Mouse (Mus musculus) hindbrain, embryonic 12.5 days (tissue): ENCODE data around the gene Nek10. TPM values are rescaled to one million over a fixed set of nuclear protein-coding genes. Genes with fewer than 3 reads are reported as not detected.

ENCODE experiments used
- ATAC-seq: fragments of 200-750 bp; cut with Nextera tagmentation; 2 replicates; pipeline ENCODE4 v1.8.0; 2017; ENCODE audit warnings: moderate TSS enrichment; ENCODE audit not compliant: low FRiP score
- H3K27ac ChIP-seq: fragments of 300-500 bp; sonication (generic); 2 replicates; pipeline ENCODE4 v1.5.1; 2016; ENCODE audit warnings: mild to moderate bottlenecking
- H3K27me3 ChIP-seq: fragments of 300-500 bp; sonication (generic); 2 replicates; pipeline ENCODE4 v1.6.1; 2016; ENCODE audit warnings: mild to moderate bottlenecking
- H3K36me3 ChIP-seq: fragments of 300-500 bp; sonication (generic); 2 replicates; pipeline ENCODE4 v1.6.1; 2016; ENCODE audit warnings: mild to moderate bottlenecking
- H3K4me1 ChIP-seq: fragments of 300-500 bp; sonication (generic); 2 replicates; pipeline ENCODE4 v1.6.1; 2016
- H3K4me2 ChIP-seq: fragments of 300-500 bp; sonication (generic); replicated peaks from 2 replicates; pipeline ENCODE4 v1.6.1; 2016; ENCODE audit warnings: mild to moderate bottlenecking
- H3K4me3 ChIP-seq: fragments of 300-500 bp; sonication (generic); 2 replicates; pipeline ENCODE4 v1.5.1; 2016; ENCODE audit warnings: mild to moderate bottlenecking
- H3K9ac ChIP-seq: fragments of 300-500 bp; sonication (generic); 2 replicates; pipeline ENCODE4 v1.6.1; 2016; ENCODE audit warnings: mild to moderate bottlenecking, moderate library complexity
- H3K9me3 ChIP-seq: fragments of 300-500 bp; sonication (generic); replicated peaks from 2 replicates; pipeline ENCODE4 v1.6.1; 2016; ENCODE audit warnings: mild to moderate bottlenecking
- WGBS: fragments of 180-500 bp; shearing (Covaris S2); methylation state at CpG from one replicate; pipeline ENCODE4 v1.1.7; 2016; 5-methylcytosine and 5-hydroxymethylcytosine counted together
- polyA plus RNA-seq: library from polyadenylated mRNA; unstranded; fragments of >200 nt; fragmentation: Nextera tagmentation; extraction: Ambion mirVana; gene quantifications from 2 replicates; pipeline ENCODE4 v1.2.1, GENCODE M21; 2016

Nek10 gene
- polyA plus RNA-seq, 1 experiment from 2014 or later: 0.08 TPM

DNA sequence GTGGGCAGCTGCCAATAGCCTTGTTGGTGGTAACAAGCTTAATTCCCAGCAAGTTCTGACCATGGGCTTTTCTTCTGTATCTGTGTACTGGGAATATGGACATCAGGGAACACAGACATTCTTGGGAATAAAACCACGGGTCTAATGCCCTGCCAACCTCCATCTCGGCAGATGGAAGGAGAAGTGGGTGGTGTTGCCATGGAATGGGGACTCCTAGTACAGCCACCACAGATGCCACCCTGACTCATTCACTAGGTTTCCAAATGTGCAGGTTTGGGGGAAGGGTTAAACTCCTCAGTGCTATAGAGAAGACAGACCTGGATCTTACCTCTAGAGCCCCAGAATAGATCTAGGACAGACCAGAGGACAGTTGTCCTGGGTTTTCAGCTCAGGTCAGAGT lies 31.1 kb downstream of the Nek10 start:
- Histone ChIP-seq H3K27me3 (no peaks in the 10 kb centered on the region), H3K9ac (no peak overlapping the region), H3K4me3 (no peak overlapping the region), H3K4me1 (no peaks in the 10 kb centered on the region), H3K27ac (no peak overlapping the region), H3K9me3 (no peaks in the 10 kb centered on the region), H3K4me2 (no peak overlapping the region), H3K36me3 (no peaks in the 10 kb centered on the region)
- ATAC-seq: no peak
- WGBS: 87% methylated on average over 2 of the region's 2 CpGs

DNA sequence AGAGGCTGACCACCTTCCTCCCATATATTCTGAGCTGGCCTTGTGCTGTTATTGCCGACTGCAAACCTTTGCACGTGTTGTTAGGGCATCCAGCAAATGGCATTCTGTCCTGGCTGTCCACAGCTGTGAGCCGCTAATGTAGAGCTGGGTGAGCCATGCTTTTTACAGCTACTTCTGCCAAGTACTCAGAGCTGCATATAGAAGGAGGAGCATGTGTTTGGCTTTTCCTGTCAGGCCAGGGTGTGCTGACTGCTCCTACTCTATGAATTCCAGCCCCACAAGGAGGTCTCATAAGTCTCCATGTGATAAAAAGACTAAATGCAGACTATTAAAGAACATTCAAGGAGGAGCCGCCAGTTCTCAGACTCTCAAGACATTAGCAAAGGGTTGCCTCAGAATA lies 34.4 kb downstream of the Nek10 start:
- no peaks in the 10 kb centered on the region for H3K4me1 ChIP-seq
- no peak overlapping the region for H3K9ac ChIP-seq
- H3K9me3 ChIP-seq: no peaks in the 10 kb centered on the region
- H3K4me2 ChIP-seq: no peak overlapping the region
- no peak overlapping the region for H3K4me3 ChIP-seq
- no peaks in the 10 kb centered on the region for H3K27me3 ChIP-seq
- H3K36me3 ChIP-seq: no peaks in the 10 kb centered on the region
- ATAC-seq: no peak
- 81% methylated on average over 4 of the region's 4 CpGs for WGBS
- no peak overlapping the region for H3K27ac ChIP-seq

DNA sequence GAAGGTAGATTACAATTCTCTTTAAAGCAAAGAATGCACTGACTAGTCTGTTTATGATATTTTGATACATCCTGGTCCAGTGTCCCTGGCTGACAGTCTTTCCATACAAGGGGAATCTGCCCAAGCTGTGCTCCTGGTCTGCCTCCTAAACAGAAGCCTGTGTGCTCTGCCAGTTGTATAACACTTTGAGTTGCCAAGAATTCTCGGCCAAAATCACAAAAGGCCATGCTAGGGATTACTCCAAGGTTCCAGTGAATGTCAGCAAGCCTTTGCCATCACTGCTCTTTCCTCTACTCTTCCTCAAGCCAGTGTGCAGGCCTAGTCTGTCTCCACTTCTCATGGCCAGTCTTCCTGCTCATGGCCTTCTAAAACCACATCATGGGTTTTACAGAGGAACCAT lies 34.9 kb downstream of the Nek10 start:
- WGBS: 64% methylated on average over 1 of the region's 1 CpGs
- no peaks in the 10 kb centered on the region for H3K36me3 ChIP-seq

DNA sequence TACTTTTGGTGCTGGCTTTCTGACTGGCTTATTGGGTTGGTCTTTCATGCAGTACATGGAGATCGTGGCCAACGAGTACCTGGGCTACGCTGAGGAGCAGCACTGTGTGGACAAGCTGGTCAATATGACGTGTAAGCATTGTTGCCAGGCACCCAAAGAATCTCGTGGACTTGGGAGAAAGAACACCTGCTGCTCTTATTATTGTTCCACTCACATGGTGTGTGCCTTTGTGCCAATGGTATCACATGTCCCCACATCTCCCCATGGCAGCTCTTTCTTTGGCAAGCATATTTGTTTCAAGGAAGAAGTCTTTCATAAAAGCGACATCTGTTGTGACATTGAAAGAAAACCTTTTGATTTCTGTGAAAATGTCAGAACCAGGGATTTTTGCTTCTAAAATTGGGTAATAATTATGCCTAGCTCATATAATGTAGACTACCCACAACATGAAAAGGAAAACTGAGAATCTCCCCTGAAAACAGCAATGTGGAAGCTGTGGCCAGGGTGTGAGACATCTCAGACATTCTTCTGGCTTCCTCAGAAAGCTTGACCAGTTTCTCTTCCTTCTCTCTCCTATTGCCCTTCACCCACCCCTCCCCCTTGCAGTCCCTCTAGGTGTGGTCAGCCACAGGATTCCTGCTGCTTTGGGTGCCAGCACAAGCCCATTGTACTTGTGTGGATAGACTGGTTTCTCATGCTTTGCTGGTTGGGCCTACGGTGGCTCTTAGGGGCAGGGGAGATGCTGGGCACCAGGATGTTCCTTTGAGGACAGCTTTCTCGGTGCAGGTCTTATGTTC lies 39.7 kb downstream of the Nek10 start:
- Histone ChIP-seq H3K36me3 (no peaks in the 10 kb centered on the region), H3K4me3 (no peak overlapping the region), H3K9ac (no peak overlapping the region), H3K4me1 (no peaks in the 10 kb centered on the region), H3K27ac (no peak overlapping the region), H3K27me3 (no peaks in the 10 kb centered on the region), H3K4me2 (no peak overlapping the region), H3K9me3 (no peaks in the 10 kb centered on the region)
- ATAC-seq: no peak
- 75% methylated on average over 8 of the region's 8 CpGs for WGBS

More for the DNA sequence above, 34.9 kb downstream of the Nek10 start:
- H3K27ac ChIP-seq: no peak overlapping the region
- no peaks in the 10 kb centered on the region for H3K27me3 ChIP-seq
- no peak overlapping the region for H3K9ac ChIP-seq
- no peaks in the 10 kb centered on the region for H3K9me3 ChIP-seq
- no peak overlapping the region for H3K4me3 ChIP-seq
- H3K4me2 ChIP-seq: no peak overlapping the region
- no peaks in the 10 kb centered on the region for H3K4me1 ChIP-seq
- ATAC-seq: no peak

DNA sequence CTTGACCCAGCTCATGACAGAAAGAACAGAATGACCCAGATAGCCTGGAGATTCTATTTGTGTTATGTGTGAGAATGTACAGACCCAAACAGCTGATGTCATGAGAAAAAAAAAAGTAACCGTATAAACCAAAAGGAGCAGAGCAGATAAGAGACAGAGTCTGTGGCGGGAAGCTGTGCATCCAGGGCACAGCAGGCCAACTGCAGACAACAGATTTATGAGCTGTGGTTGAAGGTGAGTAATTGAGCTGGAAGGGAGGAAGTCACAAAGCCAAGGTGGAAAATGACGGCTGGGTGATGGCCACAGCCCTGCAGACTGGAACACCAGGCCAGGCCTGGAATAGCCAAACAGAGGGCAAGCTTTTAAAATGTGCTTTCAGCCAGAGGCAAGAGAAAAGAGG lies 49.6 kb downstream of the Nek10 start:
- Histone ChIP-seq H3K4me3 (no peak overlapping the region), H3K4me2 (no peak overlapping the region), H3K9ac (no peak overlapping the region), H3K9me3 (no peaks in the 10 kb centered on the region), H3K27ac (no peak overlapping the region), H3K36me3 (no peaks in the 10 kb centered on the region), H3K27me3 (no peaks in the 10 kb centered on the region), H3K4me1 (no peaks in the 10 kb centered on the region)
- 68% methylated on average over 3 of the region's 3 CpGs for WGBS
- ATAC-seq: no peak

DNA sequence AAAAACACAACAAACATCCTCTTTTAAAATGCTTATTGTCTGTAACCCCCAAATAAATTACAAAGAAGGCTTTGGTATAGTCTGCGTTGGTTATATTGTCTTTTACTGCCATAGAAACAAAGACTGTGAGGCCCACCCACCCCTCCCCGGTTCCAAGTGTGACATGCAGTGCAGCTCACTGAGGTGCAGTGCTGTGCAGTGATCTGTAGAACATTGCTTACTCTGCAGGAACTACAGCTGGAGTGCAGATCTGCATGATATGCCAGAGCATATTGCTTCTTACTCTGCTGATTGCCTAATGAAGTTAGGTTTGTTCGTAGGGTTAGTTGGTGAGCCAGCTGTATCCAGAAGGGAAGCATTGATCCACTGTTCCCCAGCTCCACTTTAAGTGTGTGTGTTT lies 57.1 kb downstream of the Nek10 start:
- ATAC-seq: no peak
- Histone ChIP-seq H3K4me1 (no peaks in the 10 kb centered on the region), H3K4me2 (no peak overlapping the region), H3K36me3 (no peaks in the 10 kb centered on the region), H3K4me3 (no peak overlapping the region), H3K27me3 (no peaks in the 10 kb centered on the region), H3K27ac (no peak overlapping the region), H3K9me3 (no peaks in the 10 kb centered on the region), H3K9ac (no peak overlapping the region)
- WGBS: 53% methylated on average over 3 of the region's 3 CpGs

GRCm38 (mm10) chr14:14863690-14864356 lies 60.6 kb downstream of the Nek10 start:
- H3K27me3 ChIP-seq: no peaks in the 10 kb centered on the region
- H3K4me2 ChIP-seq: no peak overlapping the region
- H3K9ac ChIP-seq: no peak overlapping the region
- no peak overlapping the region for H3K27ac ChIP-seq
- 33% methylated on average over 7 of the region's 7 CpGs for WGBS
- H3K4me1 ChIP-seq: no peaks in the 10 kb centered on the region
- no peaks in the 10 kb centered on the region for H3K36me3 ChIP-seq
- H3K4me3 ChIP-seq: no peak overlapping the region
- peak; percentile 89 for ATAC-seq
- no peaks in the 10 kb centered on the region for H3K9me3 ChIP-seq

GRCm38 (mm10) chr14:14869239-14869638 lies 66.0 kb downstream of the Nek10 start:
- 87% methylated on average over 2 of the region's 2 CpGs for WGBS
- Histone ChIP-seq H3K9ac (no peak overlapping the region), H3K4me2 (no peak overlapping the region), H3K36me3 (no peaks in the 10 kb centered on the region), H3K4me3 (no peak overlapping the region), H3K27me3 (no peaks in the 10 kb centered on the region), H3K4me1 (no peaks in the 10 kb centered on the region), H3K27ac (no peak overlapping the region), H3K9me3 (no peaks in the 10 kb centered on the region)
- ATAC-seq: no peak

- H3K9me3 ChIP-seq: no peaks in the 10 kb centered on the region
- H3K9ac ChIP-seq: no peak overlapping the region
- H3K4me2 ChIP-seq: no peak overlapping the region
- H3K4me1 ChIP-seq: no peaks in the 10 kb centered on the region
- WGBS: 78% methylated on average over 2 of the region's 2 CpGs
- no peaks in the 10 kb centered on the region for H3K27me3 ChIP-seq
- no peak for ATAC-seq
- H3K27ac ChIP-seq: no peak overlapping the region
- H3K4me3 ChIP-seq: no peak overlapping the region
- H3K36me3 ChIP-seq: no peaks in the 10 kb centered on the region
These were observed 66.8 kb downstream of the Nek10 start for GRCm38 (mm10) chr14:14870059-14870458.

GRCm38 (mm10) chr14:14870463-14870862 lies 67.2 kb downstream of the Nek10 start:
- ATAC-seq: no peak

DNA sequence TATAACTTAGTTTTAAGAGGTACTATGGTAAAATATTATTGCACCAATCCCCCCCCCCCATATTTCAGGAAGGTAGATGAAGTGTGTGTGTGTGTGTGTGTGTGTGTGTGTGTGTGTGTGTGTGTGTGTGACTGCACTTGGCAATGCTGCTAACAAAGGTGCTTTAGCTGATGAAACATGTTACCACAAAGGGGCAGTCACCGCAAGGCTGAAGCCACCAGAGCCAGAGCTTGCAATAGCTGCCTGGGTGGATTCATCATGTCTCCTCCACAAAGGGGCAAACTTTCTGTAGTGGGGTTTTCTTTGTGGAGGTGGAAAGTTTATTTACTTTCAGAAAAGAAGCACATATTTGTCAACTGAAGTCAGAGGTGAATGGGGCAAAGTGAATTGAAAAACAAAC lies 67.9 kb downstream of the Nek10 start:
- H3K9me3 ChIP-seq: no peaks in the 10 kb centered on the region
- H3K4me2 ChIP-seq: no peak overlapping the region
- H3K9ac ChIP-seq: no peak overlapping the region
- no peak overlapping the region for H3K27ac ChIP-seq
- no peaks in the 10 kb centered on the region for H3K27me3 ChIP-seq
- no peaks in the 10 kb centered on the region for H3K4me1 ChIP-seq
- H3K4me3 ChIP-seq: no peak overlapping the region
- 90% methylated on average over 1 of the region's 1 CpGs for WGBS
- no peaks in the 10 kb centered on the region for H3K36me3 ChIP-seq
- no peak for ATAC-seq

More at GRCm38 (mm10) chr14:14870463-14870862, 67.2 kb downstream of the Nek10 start:
- 83% methylated on average over 3 of the region's 3 CpGs for whole genome bisulfite sequencing
- Histone ChIP-seq H3K4me2 (no peak overlapping the region), H3K27ac (no peak overlapping the region), H3K4me3 (no peak overlapping the region), H3K36me3 (no peaks in the 10 kb centered on the region), H3K27me3 (no peaks in the 10 kb centered on the region), H3K9ac (no peak overlapping the region), H3K4me1 (no peaks in the 10 kb centered on the region), H3K9me3 (no peaks in the 10 kb centered on the region)

DNA sequence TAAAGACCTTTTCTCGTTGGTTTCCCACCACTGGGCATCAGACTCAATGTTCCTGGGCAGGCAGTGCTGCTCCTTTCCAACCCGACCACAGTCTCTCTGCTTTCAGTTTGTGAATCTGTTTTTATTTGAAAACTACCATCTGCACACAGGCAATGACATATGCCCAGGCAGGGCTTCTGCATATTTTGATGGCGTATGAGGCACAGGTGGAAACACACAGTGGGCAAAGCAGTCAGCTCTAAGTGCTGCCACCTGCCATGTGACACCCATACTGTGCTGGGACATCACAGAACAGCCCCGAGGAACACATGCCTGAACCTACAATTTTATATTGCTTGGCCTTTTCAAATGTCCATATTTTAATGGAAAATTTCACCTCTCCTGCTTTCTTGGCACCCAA lies 68.5 kb downstream of the Nek10 start:
- ATAC-seq: no peak

More for the DNA sequence above, 68.5 kb downstream of the Nek10 start:
- Histone ChIP-seq H3K36me3 (no peaks in the 10 kb centered on the region), H3K4me3 (no peak overlapping the region), H3K4me1 (no peaks in the 10 kb centered on the region), H3K9ac (no peak overlapping the region), H3K9me3 (no peaks in the 10 kb centered on the region), H3K4me2 (no peak overlapping the region), H3K27me3 (no peaks in the 10 kb centered on the region), H3K27ac (no peak overlapping the region)
- WGBS: 77% methylated on average over 4 of the region's 4 CpGs
